Mouse (Mus musculus): ENCODE data around the gene Rpl39l. TPM values are rescaled to one million over a fixed set of nuclear protein-coding genes. Genes with fewer than 3 reads are reported as not detected.

Rpl39l gene
- polyA plus RNA-seq (2012; fragmentation: generic; extraction: Trizol), result not detected

DNA sequence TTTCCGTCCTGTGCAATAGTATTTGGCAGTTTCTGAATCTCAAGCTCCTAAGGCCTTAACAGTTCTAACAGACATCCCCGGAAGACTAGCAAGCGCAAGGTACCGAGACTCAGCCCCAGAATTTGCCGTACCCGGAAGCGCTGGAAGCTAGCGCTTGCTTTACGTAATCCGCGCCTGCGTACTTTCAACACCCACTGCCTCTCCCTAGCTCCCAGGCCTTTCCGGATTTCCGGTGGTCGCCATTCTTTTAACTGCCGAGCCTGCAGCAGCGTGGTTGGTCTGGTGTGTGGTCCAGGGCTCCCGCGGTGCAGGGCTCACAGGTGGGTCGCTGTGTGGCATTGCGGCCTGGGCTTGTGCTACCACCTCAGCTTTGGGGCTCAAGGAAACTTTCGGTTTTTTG lies at the start of gene Rpl39l:
Gene Rpl39l, plus strand, starts transcription at position 222 of the 400 bp plus-strand sequence.
- no peaks in the 10 kb centered on the region for H3K36me3 ChIP-seq (ENCODE audit: control insufficient read depth, insufficient read depth)
- no peak within 1 kb of the TSS for H3K4me2 ChIP-seq (ENCODE audit: low read depth)
- H3ac ChIP-seq (ENCODE audit: control insufficient read depth, insufficient read length), result no peak within 1 kb of the TSS
- no peak within 1 kb of the TSS for H3K4me3 ChIP-seq
- TF ChIP-seq POLR2A (IDR thresholded peaks at IDR 0.05; ENCODE audit: insufficient read length, low read depth) (no peak), SRF (IDR thresholded peaks at IDR 0.05; ENCODE audit: control insufficient read depth, insufficient read length, low read depth) (no peak), MYOG (IDR thresholded peaks at IDR 0.05; ENCODE audit: control insufficient read depth in 1 of 3, insufficient read depth in 1 of 3, insufficient read length in 2 of 3, low read depth in 2 of 3) (no peak), REST (IDR thresholded peaks at IDR 0.05; ENCODE audit: insufficient read depth, insufficient read length) (no peak), POLR2AphosphoS2 (IDR thresholded peaks at IDR 0.05; ENCODE audit: insufficient read length, low read depth) (no peak), E2F4 (IDR thresholded peaks at IDR 0.05; ENCODE audit: insufficient read depth) (no peak), TCF12 (IDR thresholded peaks at IDR 0.05; ENCODE audit: insufficient read depth, poor library complexity, severe bottlenecking) (no peak), CEBPB (IDR thresholded peaks at IDR 0.05; ENCODE audit: insufficient read depth, poor library complexity, severe bottlenecking) (no peak), USF1 (IDR thresholded peaks at IDR 0.05; ENCODE audit: low read depth) (no peak), MYOD1 (IDR thresholded peaks at IDR 0.05; ENCODE audit: control insufficient read depth in 1 of 3, insufficient read length in 2 of 3, low read depth in 2 of 3) (no peak), TCF3 (IDR thresholded peaks at IDR 0.05; ENCODE audit: insufficient read length, low read depth) (no peak), MAX (IDR thresholded peaks at IDR 0.05; ENCODE audit: low read depth) (no peak)
- H3K79me2 ChIP-seq (ENCODE audit: control insufficient read depth, insufficient read depth), result no peaks in the 10 kb centered on the region
- H3K27me3 ChIP-seq (ENCODE audit: control insufficient read depth, insufficient read depth, insufficient read length), result no peaks in the 10 kb centered on the region

DNA sequence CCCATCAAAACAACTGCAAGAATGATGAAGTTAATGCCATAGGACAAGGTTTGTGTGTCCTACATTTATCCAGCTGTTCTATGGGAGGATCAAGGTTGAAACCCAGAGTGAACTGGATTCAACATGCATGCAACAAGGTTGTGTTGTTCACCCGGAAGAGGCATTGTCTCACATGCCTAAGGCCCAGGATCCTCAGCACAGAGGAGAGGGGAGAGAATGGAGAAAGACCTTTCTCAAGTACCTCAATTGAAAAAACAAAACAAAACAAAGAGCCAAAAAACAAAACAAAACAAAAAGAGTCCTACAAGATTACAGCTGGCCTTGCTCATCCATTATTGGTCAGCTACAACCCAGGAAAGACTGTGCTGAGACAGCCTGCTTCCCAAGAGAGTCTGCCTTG lies 42.4 kb upstream of the Rpl39l start:
- H3K79me2 ChIP-seq (ENCODE audit: control insufficient read depth, insufficient read depth), result no peaks in the 10 kb centered on the region
- no peak overlapping the region for H3K4me2 ChIP-seq (ENCODE audit: low read depth)
- TF ChIP-seq POLR2A (IDR thresholded peaks at IDR 0.05; ENCODE audit: insufficient read length, low read depth) (no peak), USF1 (IDR thresholded peaks at IDR 0.05; ENCODE audit: low read depth) (no peak), SRF (IDR thresholded peaks at IDR 0.05; ENCODE audit: control insufficient read depth, insufficient read length, low read depth) (no peak), MAX (IDR thresholded peaks at IDR 0.05; ENCODE audit: low read depth) (no peak), POLR2AphosphoS2 (IDR thresholded peaks at IDR 0.05; ENCODE audit: insufficient read length, low read depth) (no peak), E2F4 (IDR thresholded peaks at IDR 0.05; ENCODE audit: insufficient read depth) (no peak), MYOD1 (IDR thresholded peaks at IDR 0.05; ENCODE audit: control insufficient read depth in 1 of 3, insufficient read length in 2 of 3, low read depth in 2 of 3) (no peak), TCF3 (IDR thresholded peaks at IDR 0.05; ENCODE audit: insufficient read length, low read depth) (no peak), CEBPB (IDR thresholded peaks at IDR 0.05; ENCODE audit: insufficient read depth, poor library complexity, severe bottlenecking) (no peak), TCF12 (IDR thresholded peaks at IDR 0.05; ENCODE audit: insufficient read depth, poor library complexity, severe bottlenecking) (no peak), MYOG (IDR thresholded peaks at IDR 0.05; ENCODE audit: control insufficient read depth in 1 of 3, insufficient read depth in 1 of 3, insufficient read length in 2 of 3, low read depth in 2 of 3) (no peak), REST (IDR thresholded peaks at IDR 0.05; ENCODE audit: insufficient read depth, insufficient read length) (no peak)
- H3K36me3 ChIP-seq (ENCODE audit: control insufficient read depth, insufficient read depth), result no peaks in the 10 kb centered on the region
- H3K4me3 ChIP-seq, result no peak overlapping the region
- no peaks in the 10 kb centered on the region for H3K27me3 ChIP-seq (ENCODE audit: control insufficient read depth, insufficient read depth, insufficient read length)
- H3ac ChIP-seq (ENCODE audit: control insufficient read depth, insufficient read length), result no peak overlapping the region

DNA sequence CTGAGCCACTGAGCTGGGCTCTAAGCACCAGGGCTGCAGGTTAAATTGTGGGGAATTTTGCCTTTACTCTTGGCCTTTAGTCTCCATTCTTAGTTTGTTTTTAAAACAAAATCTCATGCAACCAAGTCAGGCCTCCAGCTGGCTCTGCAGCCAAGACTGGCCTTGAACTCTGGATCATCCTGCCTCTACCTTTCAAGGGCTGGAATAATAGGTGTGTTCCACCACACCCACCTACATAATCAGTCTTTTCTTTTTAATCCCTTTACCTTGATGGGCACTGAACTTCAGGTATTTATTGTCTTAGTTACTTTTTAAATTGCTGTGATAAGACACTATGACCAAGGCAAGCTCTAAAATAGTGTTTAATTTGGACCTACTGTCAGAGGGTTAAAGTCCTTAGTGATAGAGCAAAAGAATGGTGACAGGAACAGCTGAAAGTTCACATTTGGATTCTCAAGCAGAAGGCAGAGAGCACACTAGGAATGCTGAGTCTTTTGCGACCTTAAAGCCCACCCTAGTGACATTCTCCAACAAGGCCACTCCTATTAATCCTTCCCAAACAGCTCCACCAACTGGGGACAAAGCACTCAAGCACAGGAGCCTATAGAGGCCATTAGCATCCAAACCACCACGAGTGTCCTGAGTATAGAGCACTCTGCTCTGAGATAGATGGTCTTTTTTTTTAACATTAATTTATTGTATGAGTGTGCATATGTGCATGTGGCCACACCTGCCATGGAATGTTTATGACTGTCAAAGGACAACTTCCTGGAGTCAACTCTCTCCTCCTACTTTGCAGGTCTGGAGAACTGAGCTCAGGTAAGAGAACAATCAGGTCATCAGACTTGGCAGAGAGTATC lies 40.7 kb upstream of the Rpl39l start:
- TF ChIP-seq USF1 (IDR thresholded peaks at IDR 0.05; ENCODE audit: low read depth), result no peak
- no peak for TF ChIP-seq TCF3 (IDR thresholded peaks at IDR 0.05; ENCODE audit: insufficient read length, low read depth)
- no peak for TF ChIP-seq POLR2A (IDR thresholded peaks at IDR 0.05; ENCODE audit: insufficient read length, low read depth)
- TF ChIP-seq MYOD1 (IDR thresholded peaks at IDR 0.05; ENCODE audit: control insufficient read depth in 1 of 3, insufficient read length in 2 of 3, low read depth in 2 of 3), result no peak
- no peak for TF ChIP-seq SRF (IDR thresholded peaks at IDR 0.05; ENCODE audit: control insufficient read depth, insufficient read length, low read depth)
- no peak for TF ChIP-seq MAX (IDR thresholded peaks at IDR 0.05; ENCODE audit: low read depth)
- no peak overlapping the region for H3K4me2 ChIP-seq (ENCODE audit: low read depth)
- no peak overlapping the region for H3ac ChIP-seq (ENCODE audit: control insufficient read depth, insufficient read length)
- no peak overlapping the region for H3K4me3 ChIP-seq
- no peaks in the 10 kb centered on the region for H3K36me3 ChIP-seq (ENCODE audit: control insufficient read depth, insufficient read depth)
- no peaks in the 10 kb centered on the region for H3K27me3 ChIP-seq (ENCODE audit: control insufficient read depth, insufficient read depth, insufficient read length)
- H3K79me2 ChIP-seq (ENCODE audit: control insufficient read depth, insufficient read depth), result no peaks in the 10 kb centered on the region

DNA sequence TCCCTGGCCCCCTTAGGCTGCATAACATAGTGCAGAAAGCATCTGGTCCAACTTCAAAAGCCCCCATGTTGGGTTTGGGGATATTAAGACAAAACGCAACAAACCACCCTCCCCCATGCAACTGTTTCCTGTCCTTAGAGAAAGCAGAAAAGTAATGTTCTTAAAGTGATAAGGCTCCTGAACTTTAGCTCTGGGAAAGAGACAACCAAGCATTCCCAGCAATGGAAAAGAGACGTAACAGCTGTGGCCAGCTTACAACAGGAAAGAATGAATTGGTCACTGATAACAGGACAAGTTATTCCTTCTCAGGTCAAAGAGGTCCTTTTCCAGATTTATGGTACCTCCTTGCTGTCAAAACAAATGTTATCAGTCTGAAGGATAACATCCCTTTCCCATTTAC lies 26.9 kb upstream of the Rpl39l start:
- Histone ChIP-seq H3K4me3 (no peak overlapping the region), H3K79me2 (ENCODE audit: control insufficient read depth, insufficient read depth) (no peaks in the 10 kb centered on the region), H3K27me3 (ENCODE audit: control insufficient read depth, insufficient read depth, insufficient read length) (no peaks in the 10 kb centered on the region), H3ac (ENCODE audit: control insufficient read depth, insufficient read length) (no peak overlapping the region), H3K36me3 (ENCODE audit: control insufficient read depth, insufficient read depth) (no peaks in the 10 kb centered on the region), H3K4me2 (ENCODE audit: low read depth) (no peak overlapping the region)
- no peak for TF ChIP-seq CEBPB (IDR thresholded peaks at IDR 0.05; ENCODE audit: insufficient read depth, poor library complexity, severe bottlenecking)
- TF ChIP-seq TCF3 (IDR thresholded peaks at IDR 0.05; ENCODE audit: insufficient read length, low read depth), result no peak
- TF ChIP-seq MAX (IDR thresholded peaks at IDR 0.05; ENCODE audit: low read depth), result no peak
- no peak for TF ChIP-seq REST (IDR thresholded peaks at IDR 0.05; ENCODE audit: insufficient read depth, insufficient read length)
- no peak for TF ChIP-seq TCF12 (IDR thresholded peaks at IDR 0.05; ENCODE audit: insufficient read depth, poor library complexity, severe bottlenecking)
- TF ChIP-seq USF1 (IDR thresholded peaks at IDR 0.05; ENCODE audit: low read depth), result no peak
- TF ChIP-seq MYOG (IDR thresholded peaks at IDR 0.05; ENCODE audit: control insufficient read depth in 1 of 3, insufficient read depth in 1 of 3, insufficient read length in 2 of 3, low read depth in 2 of 3), result no peak
- TF ChIP-seq MYOD1 (IDR thresholded peaks at IDR 0.05; ENCODE audit: control insufficient read depth in 1 of 3, insufficient read length in 2 of 3, low read depth in 2 of 3), result no peak
- TF ChIP-seq POLR2AphosphoS2 (IDR thresholded peaks at IDR 0.05; ENCODE audit: insufficient read length, low read depth), result no peak
- TF ChIP-seq SRF (IDR thresholded peaks at IDR 0.05; ENCODE audit: control insufficient read depth, insufficient read length, low read depth), result no peak
- no peak for TF ChIP-seq E2F4 (IDR thresholded peaks at IDR 0.05; ENCODE audit: insufficient read depth)
- TF ChIP-seq POLR2A (IDR thresholded peaks at IDR 0.05; ENCODE audit: insufficient read length, low read depth), result no peak

Data from myocyte (in vitro differentiated cells).